Mouse (Mus musculus) thymus, postnatal 25 days (tissue): ENCODE measurements at regions not wholly inside any gene's neighbourhood (a gene's known extent, or its start where the extent isn't known, plus 50 kb on each side); places are given as distances from the start of the nearest gene placed in this dataset.
"Not testable (repeated sequence)": the region's sequence is repeated elsewhere in the genome, so short reads cannot be mapped to it uniquely, and the experiment has no call there.

Source experiments
- DNase-seq: peaks from one replicate; pipeline ENCODE4 v3.0.0; 2022

GRCm38 (mm10) chr5:75410240-75411186, 164.2 kb upstream of the Kit start:
- no peak for DNase-seq

DNA sequence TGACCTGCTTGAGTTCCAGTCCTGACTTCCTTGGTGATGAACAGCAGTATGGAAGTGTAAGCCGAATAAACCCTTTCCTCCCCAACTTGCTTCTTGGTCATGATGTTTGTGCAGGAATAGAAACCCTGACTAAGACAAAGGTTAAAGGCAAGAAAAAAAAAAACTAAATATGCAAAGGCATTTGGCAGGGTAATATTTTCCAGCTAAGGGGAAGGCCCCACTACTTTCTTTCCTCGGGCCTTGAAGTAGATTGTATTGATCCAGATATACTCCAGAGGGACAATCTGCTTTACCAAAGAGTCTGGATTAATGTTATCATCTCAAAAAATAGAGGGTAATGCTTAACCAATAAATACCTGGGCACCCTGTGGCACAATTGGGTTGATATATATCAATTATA, 155.4 kb upstream of the Kit start:
- DNase-seq = not testable (repeated sequence)

DNA sequence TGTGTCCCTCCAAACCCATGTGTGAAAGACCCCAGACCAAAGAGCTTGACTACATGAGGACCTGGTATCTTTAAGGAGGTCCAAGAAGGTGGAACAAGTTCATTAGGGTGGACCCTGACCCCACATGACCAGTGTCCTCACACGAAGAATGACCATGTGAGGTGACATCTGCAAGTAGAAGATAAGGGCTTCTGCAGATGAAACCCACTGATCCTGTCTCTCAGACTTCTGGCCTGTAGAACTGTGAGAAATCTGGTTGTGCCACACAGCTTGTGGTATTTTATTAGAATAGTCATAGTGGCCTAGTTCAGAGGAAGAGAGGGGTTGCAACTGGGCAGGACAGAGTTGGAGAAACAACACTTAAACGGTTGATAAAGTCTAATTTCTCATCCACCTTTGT, 141.8 kb upstream of the Kit start:
- no peak for DNase-seq

DNA sequence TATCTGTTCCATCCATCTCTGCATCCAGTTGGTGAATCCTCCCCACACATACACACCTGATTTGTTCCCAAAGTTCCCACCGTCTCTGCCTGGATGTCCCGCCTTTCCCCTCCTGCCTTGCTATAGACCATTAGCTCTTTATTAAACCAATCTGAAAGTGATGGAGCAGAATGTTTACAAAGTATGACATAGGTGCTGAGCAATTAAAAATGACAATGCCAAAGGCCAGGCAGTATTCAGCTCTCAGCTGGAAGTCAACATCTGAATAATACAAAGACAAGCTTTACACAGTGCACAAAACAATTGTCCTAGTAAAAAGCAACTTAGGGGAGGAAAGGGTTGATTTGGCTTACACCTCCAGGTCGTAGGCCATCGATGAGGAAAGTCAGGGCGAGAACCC, 136.8 kb upstream of the Kit start:
- DNase-seq = no peak

- DNase-seq = no peak
These were observed 130.6 kb upstream of the Kit start for GRCm38 (mm10) chr5:75444024-75444604.

GRCm38 (mm10) chr5:75446386-75446785, 128.3 kb upstream of the Kit start:
- no peak for DNase-seq

DNA sequence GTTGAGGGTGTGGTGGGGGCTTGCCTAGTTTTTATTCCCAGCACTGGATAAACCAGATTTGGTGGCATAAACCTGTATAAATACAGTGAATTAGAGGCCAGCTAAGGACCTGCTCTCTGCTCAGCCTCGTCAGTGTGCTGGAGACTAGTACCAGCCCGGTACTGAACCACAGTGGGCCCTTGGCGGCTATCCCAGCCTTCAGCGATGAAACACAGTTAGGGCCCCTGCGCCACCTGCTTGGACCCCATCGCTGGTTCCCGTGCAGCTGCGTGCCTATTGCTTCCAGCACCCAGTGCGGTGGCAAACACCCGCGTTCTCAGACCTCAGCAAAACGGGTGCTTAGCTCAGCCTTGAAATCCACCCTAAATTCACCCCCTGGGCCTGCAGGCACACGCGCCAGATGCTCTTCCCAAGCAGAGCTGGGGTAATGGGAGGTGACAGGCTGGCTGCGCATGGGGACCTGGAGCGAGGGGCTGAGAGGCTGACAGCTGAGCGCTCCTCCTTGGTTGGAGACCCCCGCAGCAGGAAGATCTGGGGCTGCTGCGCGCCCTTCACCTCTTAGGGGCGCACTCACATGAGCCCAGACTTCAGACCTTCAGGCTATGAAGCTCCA, 124.7 kb upstream of the Kit start:
- DNase-seq = no peak

GRCm38 (mm10) chr5:75450564-75450963, 124.2 kb upstream of the Kit start:
- DNase-seq = no peak

- no peak for DNase-seq
These were observed 123.6 kb upstream of the Kit start for GRCm38 (mm10) chr5:75451081-75451480.

GRCm38 (mm10) chr5:75451693-75452092, 123.0 kb upstream of the Kit start:
- DNase-seq = no peak

- DNase-seq = no peak
These were observed 120.8 kb upstream of the Kit start for GRCm38 (mm10) chr5:75453757-75454390.

DNA sequence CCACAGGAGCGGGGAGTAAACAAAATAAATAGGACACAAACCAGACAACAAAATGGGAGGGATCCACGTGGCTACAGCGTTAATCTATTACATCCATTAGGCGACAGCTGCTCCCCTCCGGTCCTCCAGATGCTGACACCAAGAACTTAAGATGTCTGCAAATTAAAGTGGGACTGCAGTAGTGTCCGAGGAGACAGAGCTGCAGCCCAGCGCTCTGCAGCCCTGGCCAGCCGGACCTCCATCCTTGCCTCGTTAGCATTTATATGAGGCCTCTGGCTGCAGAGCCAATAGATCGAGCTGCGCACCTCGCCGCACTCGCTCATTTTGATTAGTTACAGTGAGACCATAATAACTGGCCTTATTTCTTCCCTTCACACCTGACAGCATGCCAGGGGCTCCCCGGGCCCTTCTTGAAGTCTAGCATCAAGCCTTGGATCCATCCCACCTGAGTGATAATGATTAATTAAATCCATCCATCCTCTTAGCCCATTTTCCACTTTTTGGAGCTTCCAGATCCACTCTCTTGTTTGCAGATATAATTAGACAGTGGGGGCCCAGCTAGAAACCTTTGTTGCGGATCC, 119.7 kb upstream of the Kit start:
- no peak for DNase-seq

DNA sequence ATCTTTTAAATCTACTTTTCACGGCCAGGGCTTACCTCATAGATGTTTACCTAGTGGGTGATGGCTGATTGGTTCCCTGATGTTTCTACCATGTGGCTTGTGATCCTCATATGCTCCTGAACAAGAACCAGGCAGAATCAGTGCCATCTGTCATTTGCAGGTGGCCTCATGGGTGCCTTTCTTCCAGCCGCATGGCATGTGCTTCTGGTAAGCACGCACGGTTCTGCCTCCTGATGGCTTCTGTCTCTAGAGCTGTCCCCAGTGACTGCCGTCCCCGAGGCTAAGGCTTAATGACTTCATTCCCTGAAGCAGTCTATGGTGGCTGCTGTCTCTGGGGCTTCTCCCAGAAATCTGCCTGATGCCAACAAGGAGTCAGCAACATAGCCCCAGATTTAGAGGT, 117.3 kb upstream of the Kit start:
- DNase-seq = no peak

- no peak for DNase-seq
These were observed 116.4 kb upstream of the Kit start for GRCm38 (mm10) chr5:75458317-75458716.

- DNase-seq = no peak
These were observed 114.9 kb upstream of the Kit start for GRCm38 (mm10) chr5:75459758-75460354.

- DNase-seq = no peak
These were observed 114.2 kb upstream of the Kit start for GRCm38 (mm10) chr5:75460414-75461025.

DNA sequence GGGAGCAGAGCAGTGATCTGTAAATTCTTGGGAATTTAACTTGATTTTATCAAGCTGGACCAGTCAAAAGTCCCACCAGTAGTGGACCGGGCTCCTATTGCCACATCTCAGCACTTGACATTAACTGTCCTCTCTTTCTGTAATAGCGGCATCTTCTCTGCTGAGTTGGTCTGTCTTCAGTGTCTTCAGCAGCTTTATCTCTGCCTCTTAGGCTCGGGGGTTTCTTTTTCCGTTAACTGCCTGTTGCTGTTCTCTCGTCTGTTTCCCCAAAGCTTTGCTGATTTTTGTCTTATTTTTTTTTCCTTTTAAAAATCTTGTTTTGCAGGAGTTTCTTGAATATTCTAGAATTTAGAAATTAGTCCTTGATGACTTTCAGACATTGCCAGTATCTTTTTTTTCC, 113.3 kb upstream of the Kit start:
- no peak for DNase-seq

- no peak for DNase-seq
These were observed 111.1 kb upstream of the Kit start for GRCm38 (mm10) chr5:75463591-75463990.

GRCm38 (mm10) chr5:75465701-75466100, 109.0 kb upstream of the Kit start:
- no peak for DNase-seq

DNA sequence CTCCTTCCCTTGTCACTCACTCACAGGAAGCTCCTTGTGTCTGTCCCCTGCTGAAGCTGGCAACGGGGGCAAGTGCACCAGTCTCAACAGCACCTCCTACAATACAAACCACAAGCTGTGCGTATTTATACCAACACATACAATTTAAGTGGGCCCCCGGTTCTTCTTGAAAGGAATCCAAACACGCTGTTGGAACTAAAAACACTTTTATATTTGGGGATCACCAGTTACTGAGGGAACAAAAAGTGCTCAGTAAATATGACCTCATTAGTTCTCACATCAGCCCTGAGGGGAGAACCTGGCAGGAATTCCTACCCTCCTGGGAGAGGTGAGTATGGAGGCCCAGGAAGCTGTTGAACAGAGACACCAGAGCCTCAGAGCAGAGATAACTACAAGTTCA, 107.8 kb upstream of the Kit start:
- no peak for DNase-seq

DNA sequence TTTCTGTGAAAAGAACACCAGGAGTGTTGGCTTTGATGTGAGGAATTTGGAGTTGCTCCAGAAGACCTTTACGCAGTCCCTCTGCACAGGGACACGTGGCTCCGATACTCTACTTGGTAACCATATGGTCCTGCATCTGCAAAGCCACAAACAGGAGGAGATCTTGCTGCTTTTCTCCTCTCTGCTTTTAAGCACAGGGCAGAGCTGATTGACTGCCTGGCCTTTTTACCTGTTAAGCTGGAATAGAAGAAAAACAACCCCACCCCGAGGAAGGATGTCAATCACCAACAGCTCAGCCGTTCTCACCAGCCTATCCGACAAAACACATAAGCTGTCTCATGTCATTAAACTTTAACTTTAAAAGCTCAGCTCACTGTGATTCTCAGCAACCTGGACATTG, 106.8 kb upstream of the Kit start:
- DNase-seq = no peak

DNA sequence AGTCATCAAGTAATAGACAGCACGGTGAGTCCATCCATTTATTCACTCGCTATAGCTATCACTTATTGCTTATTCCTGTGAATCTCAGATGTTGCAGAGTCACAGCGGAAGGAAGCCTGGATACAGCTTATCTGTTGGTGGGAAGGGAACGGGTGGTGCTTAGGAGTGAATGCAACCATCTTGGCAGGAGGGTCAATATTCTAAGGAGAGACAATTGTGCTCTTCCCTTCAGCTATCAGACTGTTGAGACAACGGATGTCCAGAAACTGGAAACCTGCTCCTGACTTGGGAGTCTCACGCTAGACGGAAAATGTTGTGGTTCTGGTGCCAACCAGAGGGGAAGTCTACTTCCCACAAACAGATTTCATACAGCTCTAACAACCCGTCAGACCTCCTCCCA, 103.7 kb upstream of the Kit start:
- no peak for DNase-seq
